Mouse (Mus musculus) embryonic fibroblast, embryonic 13.5 days (primary cell): Measurements from ENCODE around the gene Frmpd4.

Experiments used
- CTCF ChIP-seq: IDR thresholded peaks from 2 replicates; pipeline ENCODE4 v1.5.1; 2011; ENCODE audit warnings: mild to moderate bottlenecking, control low read depth, low read length, moderate library complexity, borderline replicate concordance; ENCODE audit not compliant: insufficient read depth
- POLR2A ChIP-seq: IDR thresholded peaks from 2 replicates; pipeline ENCODE4 v1.6.1; 2011; ENCODE audit warnings: low read depth, mild to moderate bottlenecking, control low read depth, low read length, moderate library complexity

- TF ChIP-seq CTCF (no peak), POLR2A (no peak)
Observed at GRCm38 (mm10) chrX:167483409-167484177, 1093.4 kb downstream of the Frmpd4 start.
